Mouse (Mus musculus): ENCODE results near the gene Padi6. TPM values are rescaled to one million over a fixed set of nuclear protein-coding genes. Genes with fewer than 3 reads are reported as not detected.

Gene Padi6
- polyA plus RNA-seq, 1 experiment from 2014 or later = not detected

DNA sequence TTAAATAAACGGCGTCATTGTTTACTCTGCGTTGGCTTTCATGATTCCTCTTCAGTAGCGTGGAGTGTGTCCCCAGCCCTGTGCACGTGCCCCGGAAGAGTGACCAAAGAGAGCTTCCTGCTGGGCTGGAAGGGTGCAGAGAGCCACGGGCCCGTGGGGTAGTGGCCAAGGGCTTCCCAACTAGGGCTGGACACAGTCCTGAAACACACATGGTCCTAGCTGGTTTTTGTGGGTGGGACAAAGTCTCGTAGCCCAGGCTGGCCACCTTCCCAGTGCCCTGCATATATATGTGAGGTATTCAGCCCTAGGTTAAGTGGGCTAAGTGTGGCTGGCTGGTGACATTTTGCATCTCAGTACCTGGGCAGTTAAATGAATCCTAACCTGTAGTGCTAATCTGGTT lies 19.3 kb downstream of the Padi6 start:
- no peaks in the 10 kb centered on the region for H3K27me3 ChIP-seq
- no peak for ATAC-seq
- in situ Hi-C loops (cut with MboI; ENCODE audit: low pct_unique_long_range_greater_than_20kb) = no loop called here
- POLR2A ChIA-PET = no interaction called here
- CTCF ChIA-PET = interaction anchor here (1.3 to 2.3 kb wide), 3 partner anchors 10 to 139 kb away, joined by 4 to 6 read pairs (median 5); no protein-coding TSS in a partner anchor
- DNase-seq (ENCODE audit: low read depth, low spot score) = no peak
- no peak for TF ChIP-seq CTCF (IDR thresholded peaks at IDR 0.05)

DNA sequence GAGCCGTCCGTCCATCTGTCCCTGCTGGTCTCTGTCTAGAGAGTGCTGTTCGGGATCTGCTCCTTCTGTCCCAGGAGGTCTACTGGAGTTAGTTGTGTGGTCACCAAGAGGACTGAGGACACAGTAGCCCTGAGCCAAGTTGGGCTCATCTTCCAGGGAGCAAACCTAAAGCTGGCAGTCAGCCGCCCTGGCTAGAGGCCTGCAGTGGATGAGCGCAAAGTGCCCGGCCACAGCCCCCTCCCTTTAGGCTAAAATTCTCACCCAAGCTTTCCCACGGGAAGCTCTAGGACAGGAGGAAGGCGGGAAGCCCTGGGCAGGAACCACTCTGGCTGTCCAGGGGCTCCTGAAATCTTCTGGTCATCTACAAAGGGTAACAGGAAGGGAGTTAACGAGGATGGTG lies 19.7 kb downstream of the Padi6 start:
- no peak for DNase-seq (ENCODE audit: low read depth, low spot score)
- no peak for TF ChIP-seq CTCF (IDR thresholded peaks at IDR 0.05)
- H3K27me3 ChIP-seq = no peaks in the 10 kb centered on the region
- no peak for ATAC-seq
- ChIA-PET POLR2A (no interaction called here), CTCF (interaction anchor here (1.3 kb wide), 1 partner anchor 14 kb away, joined by 5 read pairs; no protein-coding TSS in a partner anchor)
- in situ Hi-C loops (cut with MboI; ENCODE audit: low pct_unique_long_range_greater_than_20kb) = no loop called here

DNA sequence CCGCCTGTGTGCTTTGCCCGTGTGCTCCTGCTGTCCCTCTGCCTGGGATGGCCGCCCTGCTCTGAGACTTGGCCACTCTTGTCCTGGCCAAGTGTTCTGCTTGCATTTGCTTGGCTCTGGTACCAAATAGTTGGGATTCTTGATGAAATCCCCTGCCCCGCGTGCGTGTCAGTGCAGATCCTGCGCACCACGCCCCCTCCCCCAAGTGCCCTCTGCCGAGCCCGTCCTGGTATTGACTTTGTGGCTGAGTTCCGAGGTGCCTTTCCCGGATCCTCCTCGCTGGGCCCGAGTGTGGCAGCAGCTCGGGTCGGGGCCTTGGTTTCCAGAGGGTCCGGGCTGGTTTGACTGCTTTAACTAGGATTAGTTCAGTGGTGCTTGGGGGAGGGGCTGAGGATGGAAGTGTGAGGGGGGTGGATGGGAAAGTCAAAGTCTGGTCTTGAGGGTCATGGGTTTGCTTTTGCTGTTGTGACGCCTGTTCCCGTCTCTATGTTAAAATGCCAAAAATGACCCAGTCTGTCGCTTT lies 20.4 kb downstream of the Padi6 start:
- H3K27me3 ChIP-seq = no peaks in the 10 kb centered on the region
- DNase-seq (ENCODE audit: low read depth, low spot score) = no peak
- TF ChIP-seq CTCF (IDR thresholded peaks at IDR 0.05) = no peak
- ATAC-seq = no peak
- POLR2A ChIA-PET = no interaction called here
- in situ Hi-C loops (cut with MboI; ENCODE audit: low pct_unique_long_range_greater_than_20kb) = no loop called here
- CTCF ChIA-PET = no interaction called here

DNA sequence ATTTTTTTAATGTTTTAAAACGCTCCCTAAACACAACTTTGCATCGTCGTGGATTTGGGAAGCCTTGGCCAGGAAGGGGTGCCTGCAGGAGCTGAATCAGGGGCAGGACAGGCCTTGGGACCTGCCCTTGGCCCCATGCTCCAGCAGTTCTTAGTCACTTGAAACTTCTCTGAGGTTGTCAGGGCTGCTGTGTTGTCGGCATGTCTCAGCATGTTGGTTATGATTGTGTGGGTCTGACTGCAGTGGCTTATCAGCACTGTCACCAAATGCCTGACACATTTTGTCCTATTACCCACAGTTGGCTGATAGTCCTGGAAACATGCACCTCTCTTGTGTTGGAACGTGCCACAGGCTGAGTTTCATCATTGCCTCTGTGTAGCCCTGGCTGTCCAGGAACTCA lies 22.4 kb downstream of the Padi6 start:
- CTCF ChIA-PET = no interaction called here
- POLR2A ChIA-PET = no interaction called here
- no peak for DNase-seq (ENCODE audit: low read depth, low spot score)
- H3K27me3 ChIP-seq = no peaks in the 10 kb centered on the region
- ATAC-seq = no peak
- TF ChIP-seq CTCF (IDR thresholded peaks at IDR 0.05) = no peak
- in situ Hi-C loops (cut with MboI; ENCODE audit: low pct_unique_long_range_greater_than_20kb) = no loop called here

DNA sequence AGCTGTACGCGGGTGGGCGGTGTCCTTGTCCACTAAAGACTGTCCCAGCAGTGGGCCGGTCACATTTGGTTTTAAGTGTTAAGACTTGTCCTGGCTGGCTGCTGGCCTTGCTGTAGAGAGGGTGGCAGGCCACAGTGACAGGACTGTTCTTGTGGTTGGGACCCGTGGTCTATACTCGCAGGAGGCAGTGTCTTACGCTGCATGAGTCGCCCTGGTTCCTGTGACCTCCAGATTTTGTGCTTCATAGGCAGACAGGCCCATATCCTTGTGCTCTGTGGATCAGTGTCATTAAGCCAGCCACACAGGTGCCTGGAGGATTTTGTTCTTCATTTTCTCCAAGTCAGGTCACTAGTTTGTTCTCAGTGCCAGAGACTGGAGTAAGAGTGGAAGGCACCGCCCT lies 24.0 kb downstream of the Padi6 start:
- TF ChIP-seq CTCF (IDR thresholded peaks at IDR 0.05) = no peak
- ATAC-seq (no peak), DNase-seq (ENCODE audit: low read depth, low spot score) (no peak)
- ChIA-PET CTCF (no interaction called here), POLR2A (no interaction called here)
- in situ Hi-C loops (cut with MboI; ENCODE audit: low pct_unique_long_range_greater_than_20kb) = no loop called here
- no peaks in the 10 kb centered on the region for H3K27me3 ChIP-seq

DNA sequence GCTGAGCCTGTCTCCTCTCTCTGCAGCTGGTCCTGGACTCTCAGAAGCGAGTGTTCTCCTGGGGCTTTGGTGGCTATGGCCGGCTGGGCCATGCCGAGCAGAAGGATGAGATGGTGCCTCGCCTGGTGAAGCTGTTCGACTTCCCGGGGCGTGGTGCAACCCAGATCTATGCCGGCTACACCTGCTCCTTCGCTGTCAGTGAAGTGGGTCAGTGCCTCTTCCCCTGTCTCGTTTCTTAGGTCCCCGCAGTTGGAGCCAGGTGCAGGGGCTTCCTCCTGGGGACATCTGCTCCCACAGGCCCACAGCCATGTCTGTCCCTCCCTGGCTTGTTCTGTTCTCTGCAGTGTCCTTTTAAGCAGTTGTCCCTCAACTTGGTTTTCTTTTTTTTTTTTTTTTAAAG lies 25.4 kb downstream of the Padi6 start:
- DNase-seq (ENCODE audit: low read depth, low spot score) (no peak), ATAC-seq (no peak)
- POLR2A ChIA-PET = no interaction called here
- no peak for TF ChIP-seq CTCF (IDR thresholded peaks at IDR 0.05)
- CTCF ChIA-PET = no interaction called here
- H3K27me3 ChIP-seq = no peaks in the 10 kb centered on the region
- in situ Hi-C loops (cut with MboI; ENCODE audit: low pct_unique_long_range_greater_than_20kb) = no loop called here

DNA sequence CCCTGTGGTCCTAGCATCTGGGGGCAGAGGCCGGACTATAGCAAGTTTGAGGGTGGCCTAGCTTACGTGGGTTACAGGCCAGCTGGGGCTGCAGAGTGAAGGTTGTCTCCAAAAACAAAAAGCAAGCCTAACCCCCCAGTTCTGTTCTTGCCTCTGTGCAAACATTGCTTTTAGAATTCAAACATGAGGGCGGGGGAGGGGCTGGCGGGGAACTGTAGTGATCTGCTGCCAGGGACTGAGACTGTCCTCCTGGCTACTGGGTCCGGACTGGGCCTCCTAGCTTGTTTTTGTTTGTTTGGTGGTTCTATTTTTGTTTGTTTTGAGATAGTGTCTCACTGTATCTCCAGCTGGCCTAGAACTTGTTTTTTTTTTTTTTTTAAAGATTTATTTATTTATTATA lies 27.9 kb downstream of the Padi6 start:
- TF ChIP-seq CTCF (IDR thresholded peaks at IDR 0.05) = no peak
- POLR2A ChIA-PET = interaction anchor here (1.2 kb wide), 1 partner anchor 14 kb away, joined by 4 read pairs; the partner anchor contains the start of gene Rcc2
- DNase-seq (ENCODE audit: low read depth, low spot score) (no peak), ATAC-seq (no peak)
- CTCF ChIA-PET = interaction anchor here (4.7 kb wide), 1 partner anchor 34 kb away, joined by 29 read pairs; no protein-coding TSS in a partner anchor
- no peaks in the 10 kb centered on the region for H3K27me3 ChIP-seq
- in situ Hi-C loops (cut with MboI; ENCODE audit: low pct_unique_long_range_greater_than_20kb) = loop anchor here (5.0 kb wide), 1 partner anchor 37 kb away; no protein-coding TSS in a partner anchor

DNA sequence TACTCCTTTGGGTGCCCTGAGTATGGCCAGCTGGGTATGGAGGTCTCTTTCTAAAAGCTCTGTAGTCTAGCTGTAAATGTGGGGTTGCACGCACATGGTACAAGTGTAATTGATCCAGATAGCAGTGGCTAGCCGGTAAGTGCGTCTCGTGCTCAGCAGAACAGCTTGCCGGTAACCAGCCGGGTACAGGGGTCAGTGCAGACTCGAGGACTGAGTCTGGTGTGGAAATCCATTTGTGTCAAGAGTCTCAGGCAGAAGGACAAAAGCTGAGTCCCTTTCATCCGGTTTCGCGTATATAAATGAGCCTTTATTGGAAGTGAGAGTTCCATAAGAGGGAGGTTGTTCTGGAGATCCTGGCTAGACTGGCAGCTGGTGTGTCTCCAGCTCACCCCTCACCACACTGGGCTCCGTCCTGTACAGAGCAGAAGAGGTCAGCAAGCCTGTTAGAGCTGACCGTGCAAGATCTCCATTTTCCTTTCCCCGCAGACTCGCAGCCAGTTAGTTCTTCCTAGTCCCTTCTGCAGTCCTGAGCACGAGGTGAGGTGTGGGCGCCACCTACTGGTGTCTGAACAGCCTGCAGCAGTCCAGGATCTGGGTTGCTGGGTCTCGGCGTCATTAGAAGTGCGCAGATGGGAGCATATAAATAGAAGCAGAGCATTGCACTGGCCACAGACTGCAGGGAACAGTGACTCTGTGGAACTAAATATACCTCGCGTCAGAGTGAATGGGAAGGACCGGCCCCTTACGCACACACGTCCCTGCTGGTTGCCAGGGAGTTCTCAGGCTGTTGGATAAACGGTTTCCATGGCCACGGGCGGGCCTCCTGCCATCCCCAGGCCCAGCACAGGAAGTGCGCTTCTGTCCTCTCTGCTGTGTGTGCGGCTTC lies 28.7 kb downstream of the Padi6 start:
- ATAC-seq (no peak), DNase-seq (ENCODE audit: low read depth, low spot score) (peak; percentile 41)
- POLR2A ChIA-PET = interaction anchor here (0.8 to 1.2 kb wide), 2 partner anchors 13 to 26 kb away, joined by 3 to 4 read pairs; partner anchors contain the start of gene Rcc2
- CTCF ChIA-PET = interaction anchor here (0.6 to 4.7 kb wide), 7 partner anchors 10 to 122 kb away, joined by 3 to 29 read pairs (median 6); no protein-coding TSS in a partner anchor
- in situ Hi-C loops (cut with MboI; ENCODE audit: low pct_unique_long_range_greater_than_20kb) = loop anchor here (5.0 kb wide), 1 partner anchor 36 kb away; no protein-coding TSS in a partner anchor
- no peaks in the 10 kb centered on the region for H3K27me3 ChIP-seq
- no peak for TF ChIP-seq CTCF (IDR thresholded peaks at IDR 0.05)

DNA sequence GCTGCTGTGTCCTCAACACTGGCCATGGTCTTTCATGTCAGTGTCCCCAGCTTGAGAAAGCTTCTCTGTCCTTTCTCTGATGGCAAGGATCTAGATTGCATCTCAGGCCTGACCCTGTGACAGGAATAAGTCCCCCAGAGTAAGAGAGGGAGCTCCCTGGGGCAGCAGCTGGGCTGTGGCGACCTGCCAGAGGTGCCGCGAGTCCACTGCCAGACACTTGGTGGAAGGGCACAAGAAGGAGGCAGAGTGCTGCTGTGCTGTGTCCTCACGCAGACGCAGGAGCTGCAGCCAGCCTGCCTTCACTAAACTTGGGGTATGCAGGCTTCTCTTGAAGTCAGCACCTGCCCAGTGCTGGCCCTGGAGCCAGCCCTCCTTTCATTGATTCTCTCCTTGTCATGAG lies 31.1 kb downstream of the Padi6 start:
- POLR2A ChIA-PET = no interaction called here
- no peak for ATAC-seq
- CTCF ChIA-PET = interaction anchor here (4.7 kb wide), 1 partner anchor 31 kb away, joined by 29 read pairs; no protein-coding TSS in a partner anchor
- H3K27me3 ChIP-seq = no peaks in the 10 kb centered on the region
- DNase-seq (ENCODE audit: low read depth, low spot score) = no peak
- in situ Hi-C loops (cut with MboI; ENCODE audit: low pct_unique_long_range_greater_than_20kb) = loop anchor here (5.0 kb wide), 1 partner anchor 34 kb away; no protein-coding TSS in a partner anchor
- no peak for TF ChIP-seq CTCF (IDR thresholded peaks at IDR 0.05)

DNA sequence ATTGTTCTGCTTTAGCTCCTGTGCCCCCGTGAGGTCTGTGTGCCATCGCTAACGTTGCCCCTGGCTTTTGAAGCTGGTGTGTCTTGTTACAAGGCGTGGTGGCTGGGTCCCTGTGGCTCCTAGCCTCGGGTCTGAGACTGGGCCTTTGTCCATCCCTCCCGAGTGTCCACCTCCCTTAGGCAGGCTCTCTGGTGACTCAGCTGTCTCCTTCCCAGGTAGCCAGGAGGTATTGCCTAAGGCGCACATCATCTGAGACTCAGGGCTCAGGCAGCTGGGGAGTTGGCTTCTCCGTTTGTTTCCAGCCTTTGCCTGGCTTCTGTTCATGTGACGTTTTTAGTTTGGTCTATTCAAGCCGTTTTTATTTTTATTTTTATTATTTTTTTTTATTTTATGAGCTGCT lies 31.7 kb downstream of the Padi6 start:
- in situ Hi-C loops (cut with MboI; ENCODE audit: low pct_unique_long_range_greater_than_20kb) = loop anchor here (5.0 kb wide), 1 partner anchor 33 kb away; no protein-coding TSS in a partner anchor
- CTCF ChIA-PET = no interaction called here
- POLR2A ChIA-PET = no interaction called here
- DNase-seq (ENCODE audit: low read depth, low spot score) (no peak), ATAC-seq (no peak)
- no peaks in the 10 kb centered on the region for H3K27me3 ChIP-seq
- TF ChIP-seq CTCF (IDR thresholded peaks at IDR 0.05) = no peak

DNA sequence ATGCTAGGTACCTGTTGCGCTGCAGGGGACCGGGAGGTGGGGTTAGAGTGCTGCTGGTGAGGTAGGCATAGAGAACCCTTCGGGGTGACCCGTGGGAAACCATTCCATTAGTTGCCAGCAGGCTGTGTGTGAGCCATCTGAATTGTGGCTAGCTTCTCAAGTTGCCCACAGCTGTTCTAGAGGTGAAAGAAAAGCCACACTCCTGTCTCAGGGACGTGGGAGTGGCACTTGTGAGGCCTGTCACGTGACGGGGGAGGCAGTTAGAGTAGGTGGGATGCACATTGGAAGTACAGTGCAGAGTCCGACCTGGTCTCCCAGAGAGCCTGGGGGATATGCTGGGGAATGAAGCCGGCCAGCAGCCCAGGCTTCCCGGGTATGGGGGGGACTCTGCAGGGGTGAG lies 32.8 kb downstream of the Padi6 start:
- ChIA-PET POLR2A (no interaction called here), CTCF (no interaction called here)
- DNase-seq (ENCODE audit: low read depth, low spot score) (no peak), ATAC-seq (no peak)
- H3K27me3 ChIP-seq = no peaks in the 10 kb centered on the region
- TF ChIP-seq CTCF (IDR thresholded peaks at IDR 0.05) = no peak
- in situ Hi-C loops (cut with MboI; ENCODE audit: low pct_unique_long_range_greater_than_20kb) = loop anchor here (5.0 kb wide), 1 partner anchor 32 kb away; no protein-coding TSS in a partner anchor
